Mouse (Mus musculus) neural tube, embryonic 10.5 days (tissue): Measurements from ENCODE around the gene Lamp1.

Experiments
- DNase-seq: peaks from one replicate; pipeline ENCODE4 v3.0.0-alpha.2; 2017; ENCODE audit warnings: low spot score; ENCODE audit errors: extremely low spot score

Lamp1 gene

DNA sequence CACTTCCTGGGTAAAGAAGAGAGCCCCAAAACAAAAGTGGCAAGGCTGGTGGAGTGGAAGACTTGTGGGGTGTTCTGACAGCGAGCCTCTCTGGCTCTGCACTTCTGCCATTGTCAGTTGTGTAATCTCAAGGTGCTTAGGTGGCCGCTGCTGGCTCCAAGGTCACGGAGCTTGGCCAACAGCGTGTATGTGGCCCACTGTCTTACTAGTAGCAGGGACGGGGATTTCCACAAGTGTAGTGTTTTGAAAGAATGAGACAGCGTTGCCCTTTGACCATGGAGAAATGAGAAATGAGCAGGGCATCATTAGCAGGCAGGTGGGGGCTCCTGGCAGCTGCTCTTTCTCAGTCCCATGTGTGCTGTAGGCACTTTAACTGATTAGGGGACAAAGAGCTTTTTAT lies 3.1 kb downstream of the Lamp1 start:
- no peak for DNase-seq

- DNase-seq: no peak
Observed at GRCm38 (mm10) chr8:13163563-13163962, 4.6 kb downstream of the Lamp1 start.

GRCm38 (mm10) chr8:13164361-13164760 lies 5.4 kb downstream of the Lamp1 start:
- no peak for DNase-seq

GRCm38 (mm10) chr8:13170510-13170909 lies 11.5 kb downstream of the Lamp1 start:
- DNase-seq: no peak

DNA sequence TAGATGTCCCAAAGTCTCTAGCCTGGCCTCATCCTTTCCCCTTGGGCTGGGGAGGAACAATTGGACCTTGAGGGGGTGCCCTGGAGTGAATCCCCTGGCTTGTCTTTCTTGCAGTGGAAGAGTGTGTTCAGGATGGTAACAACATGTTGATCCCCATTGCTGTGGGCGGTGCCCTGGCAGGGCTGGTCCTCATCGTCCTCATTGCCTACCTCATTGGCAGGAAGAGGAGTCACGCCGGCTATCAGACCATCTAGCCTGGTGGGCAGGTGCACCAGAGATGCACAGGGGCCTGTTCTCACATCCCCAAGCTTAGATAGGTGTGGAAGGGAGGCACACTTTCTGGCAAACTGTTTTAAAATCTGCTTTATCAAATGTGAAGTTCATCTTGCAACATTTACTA lies 15.3 kb downstream of the Lamp1 start:
- no peak for DNase-seq

GRCm38 (mm10) chr8:13174811-13175210 lies 15.8 kb downstream of the Lamp1 start:
- DNase-seq: no peak

DNA sequence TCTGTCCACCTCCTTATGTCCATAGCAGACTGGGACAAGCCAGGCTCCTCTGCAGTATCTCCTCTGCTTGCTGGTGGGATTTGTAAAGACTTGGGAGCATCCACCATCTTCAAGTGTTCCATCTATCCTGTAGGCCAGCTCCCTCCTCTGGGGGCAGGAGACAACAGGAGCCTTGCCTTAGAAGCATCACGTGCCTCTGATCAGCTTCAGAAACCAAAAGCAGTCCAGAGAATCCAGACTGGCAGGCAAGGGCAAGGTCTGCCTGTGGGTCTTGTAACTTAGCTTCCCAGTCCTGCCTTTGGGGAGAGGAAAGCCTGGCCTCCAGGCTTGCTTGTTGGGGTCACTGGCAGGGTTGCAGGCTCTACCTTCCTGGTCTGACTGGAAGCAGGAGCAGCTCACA lies 16.7 kb downstream of the Lamp1 start:
- DNase-seq: no peak

- no peak for DNase-seq
Observed at GRCm38 (mm10) chr8:13177173-13177852, 18.4 kb downstream of the Lamp1 start.

GRCm38 (mm10) chr8:13178137-13178536 lies 19.2 kb downstream of the Lamp1 start:
- no peak for DNase-seq

- DNase-seq: no peak
Observed at GRCm38 (mm10) chr8:13179482-13179881, 20.5 kb downstream of the Lamp1 start.

- DNase-seq: no peak
Observed at GRCm38 (mm10) chr8:13179948-13180347, 21.0 kb downstream of the Lamp1 start.

DNA sequence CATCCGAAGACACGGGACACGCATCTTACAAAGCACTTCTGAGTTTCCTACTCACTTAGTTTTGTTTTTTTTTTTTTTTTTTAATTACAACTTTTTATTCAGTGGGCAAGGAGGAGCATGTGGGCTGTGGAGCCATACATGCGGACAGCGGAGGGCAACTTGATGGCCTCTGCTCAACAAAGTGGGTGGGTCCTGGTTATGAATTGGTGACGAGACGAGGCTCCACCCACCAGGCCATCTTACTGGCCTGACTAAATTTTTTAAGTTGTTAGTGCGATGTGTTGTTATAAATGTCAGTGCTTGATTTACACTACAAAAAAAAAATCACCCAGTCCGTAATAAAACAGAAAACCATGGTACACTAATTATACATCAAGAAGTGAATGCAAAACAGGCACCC lies 21.4 kb downstream of the Lamp1 start:
- DNase-seq: no peak

- DNase-seq: no peak
Observed at GRCm38 (mm10) chr8:13180911-13181690, 22.1 kb downstream of the Lamp1 start.

GRCm38 (mm10) chr8:13181691-13181976 lies 22.7 kb downstream of the Lamp1 start:
- DNase-seq: no peak

DNA sequence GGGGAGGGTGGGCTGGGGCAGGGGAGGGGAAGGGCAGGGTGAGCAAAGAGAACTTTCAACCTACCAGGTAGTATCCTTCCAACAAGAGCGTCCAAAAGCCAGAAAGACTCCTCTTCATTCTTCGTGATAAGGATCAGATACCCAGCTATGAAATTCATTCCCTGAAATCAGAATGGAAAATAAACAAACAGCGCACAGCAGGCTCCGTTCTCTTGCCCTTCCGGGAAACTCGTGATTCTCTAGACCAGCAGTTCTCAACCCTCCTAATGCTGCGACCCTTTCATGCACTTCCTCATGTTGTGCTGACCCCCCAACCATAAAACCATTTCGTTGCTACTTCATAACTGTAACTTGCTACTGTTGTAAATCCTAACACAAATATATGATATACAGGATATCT lies 27.9 kb downstream of the Lamp1 start:
- no peak for DNase-seq

- DNase-seq: no peak
Observed at GRCm38 (mm10) chr8:13187229-13187628, 28.3 kb downstream of the Lamp1 start.

DNA sequence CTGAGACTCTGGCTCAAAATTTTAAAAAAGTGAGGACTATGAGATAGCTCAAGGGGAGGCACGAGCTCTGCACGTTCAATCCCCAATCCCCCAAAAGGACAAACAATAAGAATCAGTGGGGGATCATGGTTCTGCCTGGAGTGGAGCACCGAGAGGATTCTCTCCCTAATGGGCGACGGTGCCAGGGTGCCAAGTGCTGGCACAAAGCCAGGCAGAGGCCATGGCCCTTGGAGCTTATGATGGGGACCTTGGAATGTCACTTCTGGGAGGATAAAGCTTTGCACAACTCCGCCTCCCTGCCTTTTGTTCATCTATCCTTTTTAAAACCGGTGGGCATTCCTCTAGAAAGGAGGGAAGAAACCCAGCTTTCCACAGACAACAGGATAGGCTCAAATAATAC lies 28.7 kb downstream of the Lamp1 start:
- no peak for DNase-seq

DNA sequence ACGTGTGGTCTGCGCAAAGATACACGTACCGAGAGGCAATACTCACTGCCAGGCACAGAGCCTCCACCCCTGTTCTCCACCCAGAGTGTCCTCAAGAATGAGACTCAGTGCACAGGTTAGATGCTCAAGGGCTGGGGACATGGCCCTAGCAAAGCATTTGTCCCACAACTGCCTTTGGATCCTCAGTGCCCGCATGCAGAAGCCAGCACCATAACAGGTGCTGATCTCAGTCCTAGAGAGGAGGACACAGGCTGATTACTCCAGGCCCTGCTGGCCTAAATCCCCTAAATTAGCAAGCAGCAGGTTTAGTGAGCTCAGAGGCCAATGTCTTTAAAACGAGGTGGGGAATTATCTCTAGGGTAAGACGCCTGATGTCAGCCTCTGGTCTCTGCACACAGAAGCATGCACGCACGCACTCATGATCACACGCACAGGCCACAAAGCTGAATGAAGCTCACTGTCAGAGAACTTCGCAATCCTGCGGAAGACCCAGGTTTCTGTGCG lies 29.1 kb downstream of the Lamp1 start:
- no peak for DNase-seq

DNA sequence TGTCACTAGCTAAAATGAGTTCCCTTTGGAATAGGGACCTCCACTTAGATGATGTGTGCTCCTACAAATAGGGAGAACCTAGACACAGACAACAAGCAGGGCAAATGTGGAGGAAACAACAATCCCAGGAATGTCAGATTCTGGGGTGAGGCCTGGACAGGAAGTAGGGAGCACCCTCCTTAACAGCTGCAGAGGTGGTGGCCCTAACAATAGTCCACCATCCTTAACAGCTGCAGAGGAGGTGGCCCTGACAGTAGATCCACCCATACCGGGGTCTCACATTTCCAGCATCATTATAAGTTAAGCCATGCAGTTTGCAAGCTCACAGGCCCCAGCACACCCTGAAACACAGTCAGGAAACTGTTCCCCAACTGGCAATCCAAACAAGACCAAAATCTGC lies 29.9 kb downstream of the Lamp1 start:
- DNase-seq: no peak

DNA sequence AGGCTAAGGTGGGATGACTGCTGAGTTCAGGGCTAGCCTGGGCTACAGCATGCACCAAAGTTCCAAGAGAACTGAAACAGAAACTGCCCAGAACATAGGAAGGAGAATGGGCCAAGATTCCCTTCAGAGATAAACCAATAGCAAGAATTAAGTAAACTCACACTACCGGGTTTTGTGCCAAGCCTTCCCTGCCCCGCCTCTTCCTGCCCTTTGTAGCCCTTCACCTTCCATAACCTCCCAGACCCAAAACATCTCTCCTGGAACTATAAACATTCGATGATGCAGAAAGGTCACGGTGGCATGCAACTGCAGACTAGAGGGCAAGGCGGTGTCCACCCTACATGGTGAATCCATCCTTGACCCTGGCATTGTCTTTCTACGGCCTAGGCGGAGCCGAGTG lies 31.3 kb downstream of the Lamp1 start:
- no peak for DNase-seq

- no peak for DNase-seq
Observed at GRCm38 (mm10) chr8:13194818-13195217, 35.9 kb downstream of the Lamp1 start.

- no peak for DNase-seq
Observed at GRCm38 (mm10) chr8:13197493-13197892, 38.5 kb downstream of the Lamp1 start.
